Mouse (Mus musculus) kidney, adult 2 months (tissue): Measurements from ENCODE around the gene Msi1.

Source experiments
- CTCF ChIP-seq: fragments of 200-500 bp; conservative IDR thresholded peaks from 2 replicates; pipeline ENCODE4 v1.5.1; 2011; ENCODE audit warnings: low read depth, mild to moderate bottlenecking, control low read depth, low read length, moderate library complexity, mixed read lengths; ENCODE audit not compliant: insufficient read depth, insufficient read length
- POLR2A ChIP-seq: fragments of 200-500 bp; IDR thresholded peaks from one replicate; pipeline ENCODE4 v1.6.1; 2011; ENCODE audit warnings: low read depth, low read length, control low read depth

- TF ChIP-seq POLR2A (no peak), CTCF (no peak)
Observed at GRCm38 (mm10) chr5:115438667-115439066, 9.3 kb downstream of the Msi1 start.
